Comparison of ENCODE assay signal across 9 mouse cellular contexts in the genomic region with DNA sequence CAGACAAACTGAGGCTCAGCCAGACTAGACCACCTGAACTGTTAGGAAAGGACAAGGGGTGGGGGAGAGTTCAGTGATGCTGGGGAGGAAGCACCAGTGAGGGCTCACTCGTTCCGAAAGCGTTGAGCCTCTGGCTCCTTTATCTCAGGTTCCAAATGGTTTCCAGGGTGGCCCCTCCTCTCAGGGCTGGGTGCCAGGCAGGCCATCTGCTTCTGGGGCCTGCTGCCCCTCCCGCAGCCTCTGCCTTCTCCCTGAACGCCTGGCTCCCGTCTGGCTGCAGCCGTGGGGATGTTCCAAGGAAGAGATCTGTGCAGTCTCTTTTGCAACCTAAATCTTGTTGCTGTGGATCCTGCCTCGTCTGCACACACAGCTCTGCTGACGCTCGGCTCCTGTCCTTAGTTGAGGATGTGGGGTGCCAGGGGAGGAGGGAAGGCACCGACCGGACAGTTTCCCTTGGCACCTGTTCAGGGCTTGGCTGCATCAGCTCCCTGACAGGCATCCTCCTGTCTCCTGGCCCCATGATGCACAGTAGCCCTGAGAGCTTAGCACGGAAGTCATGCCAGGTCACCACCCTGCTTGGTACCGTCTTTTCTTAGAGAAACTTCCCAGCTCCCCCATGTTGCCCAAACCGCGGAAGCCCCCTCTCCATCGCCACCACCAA. TPM values are rescaled to one million over a fixed set of nuclear protein-coding genes. Genes with fewer than 3 reads are reported as not detected.
DNase-seq lines count a peak whose midpoint lies in the region; ATAC-seq and TF ChIP-seq lines count a peak whose summit lies in the region.
"Had no signal": no experiment of that assay in that cellular context is flagged by ENCODE, and none has a peak within 500 bp of the region (broad histone marks: within the 10 kb centered on the region; RNA-seq: fewer than 3 reads in every experiment).

No protein-coding gene starts in this region.

- peak; percentile 67 for ATAC-seq in hindbrain, embryonic 13.5 days (ENCODE audit: low FRiP score)

- DNase-seq in NIH3T3 (ENCODE audit: low read depth), result peak; percentile 19
- DNase-seq in cerebellum, adult 2 months, result peak; percentile 98
- peak; percentile 85 to 86 for DNase-seq in frontal cortex, postnatal 36 days (ENCODE audit: low spot score in 2 of 2)
- peak; percentile 88 for DNase-seq in layer of hippocampus, postnatal 36 days
- peak; percentile 74 for DNase-seq in lung, postnatal 36 days
- DNase-seq in spleen, adult 2 months (ENCODE audit: low read depth in 1 of 2, low spot score in 2 of 2), result no peak
- no peak for DNase-seq in embryo, embryonic 9.5 days (ENCODE audit: extremely low spot score)

- H3K27me3 ChIP-seq in cerebellum, adult 2 months (ENCODE audit: control insufficient read depth, insufficient read depth, low read length), result no peaks in the 10 kb centered on the region
- no peaks in the 10 kb centered on the region for H3K27me3 ChIP-seq in hindbrain, embryonic 13.5 days
- H3K27me3 ChIP-seq in spleen, adult 2 months (ENCODE audit: control insufficient read depth, insufficient read depth, low read length), result no peaks in the 10 kb centered on the region

- no peak for TF ChIP-seq CTCF in cerebellum, adult 2 months (IDR thresholded peaks at IDR 0.05; ENCODE audit: borderline replicate concordance, insufficient read depth, low read depth, low read length)
- TF ChIP-seq CTCF in spleen, adult 2 months (IDR thresholded peaks at IDR 0.05; ENCODE audit: extremely low read depth, insufficient read depth, insufficient read length, insufficient replicate concordance), result no peak

- H3K36me3 ChIP-seq in hindbrain, embryonic 13.5 days, result no peaks in the 10 kb centered on the region
- no peaks in the 10 kb centered on the region for H3K36me3 ChIP-seq in spleen, adult 2 months (ENCODE audit: control insufficient read depth, insufficient read depth, low read length)

- 0 out of 2 replicates have a peak overlapping the region, but pooled peaks have one; percentile 3 for H3K4me2 ChIP-seq in hindbrain, embryonic 13.5 days

- H3K9ac ChIP-seq in hindbrain, embryonic 13.5 days, result peak overlapping the region; percentile 24; the same call in 1 of the 2 replicates

- H3K4me1 ChIP-seq in cerebellum, adult 2 months (ENCODE audit: control insufficient read depth, insufficient read depth, low read length), result peaks cover 59% of the 10 kb centered on the region
- H3K4me1 ChIP-seq in hindbrain, embryonic 13.5 days (replicated peaks), result peaks cover 27% of the 10 kb centered on the region
- peaks cover 9% of the 10 kb centered on the region; the same call in 1 of the 2 replicates for H3K4me1 ChIP-seq in spleen, adult 2 months (ENCODE audit: control insufficient read depth, insufficient read depth, insufficient read length)

- peak overlapping the region; percentile 81 for H3K27ac ChIP-seq in cerebellum, adult 2 months (ENCODE audit: insufficient read depth, low read length)
- peak overlapping the region; percentile 72 for H3K27ac ChIP-seq in hindbrain, embryonic 13.5 days
- H3K27ac ChIP-seq in spleen, adult 2 months (ENCODE audit: insufficient read depth, low read length), result peak overlapping the region; percentile 54; the same call in 1 of the 2 replicates

- TF ChIP-seq POLR2A in cerebellum, adult 2 months (IDR thresholded peaks at IDR 0.05; ENCODE audit: borderline replicate concordance, insufficient read depth, low read length), result peak; percentile 41; the same call in 1 of the 2 replicates
- TF ChIP-seq POLR2A in spleen, adult 2 months (IDR thresholded peaks at IDR 0.05; ENCODE audit: low read depth, low read length), result no peak

- H3K4me3 ChIP-seq in cerebellum, adult 2 months (replicated peaks; ENCODE audit: insufficient read depth, low read depth, low read length), result peak overlapping the region; percentile 26
- no peak overlapping the region for H3K4me3 ChIP-seq in hindbrain, embryonic 13.5 days
- H3K4me3 ChIP-seq in spleen, adult 2 months (ENCODE audit: extremely low read depth, insufficient read depth, insufficient read length), result no peak overlapping the region
- H3K4me3 ChIP-seq: megakaryocyte, embryonic 14.5 days had no signal

- no peaks in the 10 kb centered on the region for H3K9me3 ChIP-seq in hindbrain, embryonic 13.5 days
- H3K9me3 ChIP-seq: megakaryocyte, embryonic 14.5 days had no signal

- 3% methylated on average over 17 of the region's 17 CpGs for WGBS in cerebellum, adult 2 months
- 54% methylated on average over 17 of the region's 17 CpGs for WGBS in hindbrain, embryonic 13.5 days
- WGBS in spleen, adult 2 months, result 83% methylated on average over 17 of the region's 17 CpGs

RNA-seq across cellular contexts. Expression of a gene that starts 35.7 kb away (rescaled TPM):
- polyA plus RNA-seq in cerebellum, adult 2 months (2012; rRNA removed), result 63.4 and 69.2 TPM in 2 replicates
- 19.7 and 21.3 TPM in 2 replicates for polyA plus RNA-seq in hindbrain, embryonic 13.5 days (2015; fragmentation: Nextera tagmentation; extraction: Ambion mirVana)
- total RNA-seq in layer of hippocampus, postnatal 36 days (2021), result 100 to 1,000 TPM; 178 to 181 TPM
- 43.1 and 44.9 TPM in 2 replicates for polyA plus RNA-seq in spleen, adult 2 months (2012; rRNA removed)

Comparison
In these comparisons a context has a peak if more than half of its experiments do, and no peak if none do; other contexts are left out.
1. DNase-seq: peak in NIH3T3 (single experiment), cerebellum, adult 2 months (2 of 2), frontal cortex, postnatal 36 days (2 of 2), layer of hippocampus, postnatal 36 days (2 of 2) and lung, postnatal 36 days (single experiment); none in spleen, adult 2 months (0 of 2) and embryo, embryonic 9.5 days (single experiment).
2. Peak in every context shown above with its lines, with median percentiles within 50 percentile points of each other: H3K27ac ChIP-seq.